Mouse (Mus musculus) frontal cortex, postnatal 36 days (tissue): ENCODE results near the gene Ppil3.
A peak's percentile ranks its signal among the peaks of the same experiment; 100 is the strongest.

Experiments used
- DNase-seq, 2 experiments: peaks; one replicate each; pipeline ENCODE4 v3.0.0; 2022; ENCODE audit warnings: low spot score in 2 of 2

Ppil3 gene

GRCm38 (mm10) chr1:58409553-58410197 is 35.6 kb downstream of the Ppil3 start:
- no peak for DNase-seq

- DNase-seq, result no peak
These were observed 37.1 kb downstream of the Ppil3 start for GRCm38 (mm10) chr1:58408141-58408540.

- DNase-seq, result no peak
These were observed 38.0 kb downstream of the Ppil3 start for GRCm38 (mm10) chr1:58407321-58407720.

GRCm38 (mm10) chr1:58403745-58404144 is 41.5 kb downstream of the Ppil3 start:
- no peak for DNase-seq

GRCm38 (mm10) chr1:58401396-58401795 is 43.9 kb downstream of the Ppil3 start:
- no peak for DNase-seq

- DNase-seq, result no peak
These were observed 47.6 kb downstream of the Ppil3 start for GRCm38 (mm10) chr1:58397731-58398130.

- no peak for DNase-seq
These were observed 49.1 kb downstream of the Ppil3 start for GRCm38 (mm10) chr1:58396179-58396578.

GRCm38 (mm10) chr1:58395341-58395740 is 49.9 kb downstream of the Ppil3 start:
- no peak for DNase-seq

GRCm38 (mm10) chr1:58393284-58394195 is 51.7 kb downstream of the Ppil3 start:
- DNase-seq, result peak; percentile 37 to 44

- peak; percentile 91 to 93 for DNase-seq
These were observed 52.5 kb downstream of the Ppil3 start, which contains the start of gene Bzw1 for GRCm38 (mm10) chr1:58392652-58393283. Gene Bzw1 (plus strand): TSS chr1:58392898.

GRCm38 (mm10) chr1:58392268-58392651 is 53.0 kb downstream of the Ppil3 start:
- no peak for DNase-seq

GRCm38 (mm10) chr1:58391421-58392267 is 53.6 kb downstream of the Ppil3 start:
- DNase-seq, result no peak

- no peak for DNase-seq
These were observed 62.6 kb downstream of the Ppil3 start for GRCm38 (mm10) chr1:58382586-58383281.
